ENCODE assay signal across 8 mouse cellular contexts in genomic region chr13:37994405-37994749, GRCm38 (mm10). TPM values are rescaled to one million over a fixed set of nuclear protein-coding genes. Genes with fewer than 3 reads are reported as not detected.
A peak's percentile ranks its signal among the peaks of the same experiment; 100 is the strongest.
DNase-seq lines count a peak whose midpoint lies in the region; ATAC-seq and TF ChIP-seq lines count a peak whose summit lies in the region.

No protein-coding gene starts in this region.

- H3K9ac ChIP-seq in hindbrain, embryonic 13.5 days: peak overlapping the region; percentile 68
- peak overlapping the region; percentile 57; the same call in 1 of the 2 replicates for H3K9ac ChIP-seq in midbrain, embryonic 13.5 days (replicated peaks)

- no peak for TF ChIP-seq CTCF in kidney, adult 2 months (conservative IDR thresholded peaks at IDR 0.05; ENCODE audit: insufficient read depth, insufficient read length, low read depth, low read length)
- TF ChIP-seq CTCF in bone marrow macrophage, adult 2 months (IDR thresholded peaks at IDR 0.05; ENCODE audit: low read depth, low read length): no peak

- peak overlapping the region; percentile 94 for H3K4me3 ChIP-seq in kidney, adult 2 months (ENCODE audit: insufficient read depth, low read depth, low read length)
- peak overlapping the region; percentile 42; the same call in 1 of the 2 replicates for H3K4me3 ChIP-seq in bone marrow macrophage, adult 2 months (ENCODE audit: insufficient read depth, low read length)
- H3K4me3 ChIP-seq in hindbrain, embryonic 13.5 days: peak overlapping the region; percentile 89
- peak overlapping the region; percentile 87 for H3K4me3 ChIP-seq in midbrain, embryonic 13.5 days (replicated peaks)

- H3K4me2 ChIP-seq in hindbrain, embryonic 13.5 days: peak overlapping the region; percentile 54
- peak overlapping the region; percentile 83 for H3K4me2 ChIP-seq in midbrain, embryonic 13.5 days (replicated peaks)

- H3K4me1 ChIP-seq in kidney, adult 2 months (ENCODE audit: control insufficient read depth, insufficient read depth, low read length): peaks cover 4% of the 10 kb centered on the region; the same call in 1 of the 2 replicates
- H3K4me1 ChIP-seq in bone marrow macrophage, adult 2 months (ENCODE audit: control insufficient read depth, insufficient read depth, low read length): peaks cover 23% of the 10 kb centered on the region
- peaks cover 17% of the 10 kb centered on the region for H3K4me1 ChIP-seq in hindbrain, embryonic 13.5 days (replicated peaks)
- H3K4me1 ChIP-seq in midbrain, embryonic 13.5 days (replicated peaks): peaks cover 12% of the 10 kb centered on the region

- no peak for TF ChIP-seq POLR2A in kidney, adult 2 months (IDR thresholded peaks at IDR 0.05; ENCODE audit: low read depth, low read length)
- no peak for TF ChIP-seq POLR2A in bone marrow macrophage, adult 2 months (IDR thresholded peaks at IDR 0.05; ENCODE audit: borderline replicate concordance, low read depth, low read length)

- no peaks in the 10 kb centered on the region for H3K27me3 ChIP-seq in kidney, adult 2 months (replicated peaks; ENCODE audit: control insufficient read depth, insufficient read depth, low read length)
- no peaks in the 10 kb centered on the region for H3K27me3 ChIP-seq in hindbrain, embryonic 13.5 days
- H3K27me3 ChIP-seq in midbrain, embryonic 13.5 days: no peaks in the 10 kb centered on the region

- WGBS in kidney, adult 2 months: 16% methylated on average over 7 of the region's 7 CpGs
- 24% methylated on average over 7 of the region's 7 CpGs for WGBS in hindbrain, embryonic 13.5 days
- 24% methylated on average over 7 of the region's 7 CpGs for WGBS in midbrain, embryonic 13.5 days

- H3K27ac ChIP-seq in kidney, adult 2 months (ENCODE audit: insufficient read depth, low read depth, low read length): no peak overlapping the region
- no peak overlapping the region for H3K27ac ChIP-seq in bone marrow macrophage, adult 2 months (ENCODE audit: insufficient read depth, low read depth, low read length)
- peak overlapping the region; percentile 96 for H3K27ac ChIP-seq in hindbrain, embryonic 13.5 days
- H3K27ac ChIP-seq in midbrain, embryonic 13.5 days: peak overlapping the region; percentile 45

- H3K9me3 ChIP-seq in hindbrain, embryonic 13.5 days: no peaks in the 10 kb centered on the region
- no peaks in the 10 kb centered on the region for H3K9me3 ChIP-seq in midbrain, embryonic 13.5 days

- ATAC-seq in hindbrain, embryonic 13.5 days (ENCODE audit: low FRiP score): peak; percentile 68
- peak; percentile 77 for ATAC-seq in midbrain, embryonic 13.5 days
- ATAC-seq in megakaryocyte progenitor cell, adult 5-6 weeks (replicated peaks; ENCODE audit: poor library complexity): no peak

- no peak for DNase-seq in kidney, adult 2 months
- no peak for DNase-seq in kidney, postnatal 14 days
- no peak for DNase-seq in adrenal gland, postnatal 4 days (ENCODE audit: low spot score in 2 of 2)
- no peak for DNase-seq in urinary bladder, postnatal 4 days (ENCODE audit: low spot score in 2 of 2)

- H3K36me3 ChIP-seq in kidney, adult 2 months (ENCODE audit: control insufficient read depth, insufficient read depth, low read length): no peaks in the 10 kb centered on the region
- peaks cover 21% of the 10 kb centered on the region for H3K36me3 ChIP-seq in hindbrain, embryonic 13.5 days
- H3K36me3 ChIP-seq in midbrain, embryonic 13.5 days: peaks cover 20% of the 10 kb centered on the region

RNA-seq across cellular contexts. Expression of gene Ssr1, which starts 0.4 kb away (rescaled TPM):
- polyA plus RNA-seq in kidney, adult 2 months (2012; rRNA removed): 6.9 and 10.5 TPM in 2 replicates
- 74.3 and 89.8 TPM in 2 replicates for polyA plus RNA-seq in bone marrow macrophage, adult 2 months (2012; ENCODE audit: insufficient read depth, insufficient read length, missing spikeins)
- 67.2 and 70.0 TPM in 2 replicates for polyA plus RNA-seq in hindbrain, embryonic 13.5 days (2015; fragmentation: Nextera tagmentation; extraction: Ambion mirVana)
- 60.4 and 80.5 TPM in 2 replicates for polyA plus RNA-seq in midbrain, embryonic 13.5 days (2015; fragmentation: Nextera tagmentation; extraction: Ambion mirVana)
- total RNA-seq in megakaryocyte progenitor cell, adult 5-6 weeks (2015): 186 and 238 TPM in 2 replicates
- total RNA-seq in megakaryocyte progenitor cell, adult 5-6 weeks (2017): 247 and 275 TPM in 2 replicates
- 100 to 1,000 TPM; 160 to 167 TPM for total RNA-seq in adrenal gland, postnatal 4 days (2021)

RNA-seq across cellular contexts. Expression of gene Riok1, which starts 42.4 kb away (rescaled TPM):
- polyA plus RNA-seq in kidney, adult 2 months (2012; rRNA removed): 7.6 and 8.0 TPM in 2 replicates
- polyA plus RNA-seq in bone marrow macrophage, adult 2 months (2012; ENCODE audit: insufficient read depth, insufficient read length, missing spikeins): 27.1 and 29.6 TPM in 2 replicates
- 62.7 and 63.8 TPM in 2 replicates for polyA plus RNA-seq in hindbrain, embryonic 13.5 days (2015; fragmentation: Nextera tagmentation; extraction: Ambion mirVana)
- 59.5 and 67.5 TPM in 2 replicates for polyA plus RNA-seq in midbrain, embryonic 13.5 days (2015; fragmentation: Nextera tagmentation; extraction: Ambion mirVana)
- 52.8 and 69.9 TPM in 2 replicates for total RNA-seq in megakaryocyte progenitor cell, adult 5-6 weeks (2015)
- 91.1 and 120 TPM in 2 replicates for total RNA-seq in megakaryocyte progenitor cell, adult 5-6 weeks (2017)
- total RNA-seq in adrenal gland, postnatal 4 days (2021): 10 to 100 TPM; 47.8 to 52.6 TPM

RNA-seq across cellular contexts. Expression of gene Cage1, which starts 42.5 kb away (rescaled TPM):
- 0.23 and 0.28 TPM in 2 replicates for polyA plus RNA-seq in kidney, adult 2 months (2012; rRNA removed)
- polyA plus RNA-seq in bone marrow macrophage, adult 2 months (2012; ENCODE audit: insufficient read depth, insufficient read length, missing spikeins): 0.44 and 0.51 TPM in 2 replicates
- 2.4 and 2.7 TPM in 2 replicates for polyA plus RNA-seq in hindbrain, embryonic 13.5 days (2015; fragmentation: Nextera tagmentation; extraction: Ambion mirVana)
- 2.6 and 2.9 TPM in 2 replicates for polyA plus RNA-seq in midbrain, embryonic 13.5 days (2015; fragmentation: Nextera tagmentation; extraction: Ambion mirVana)
- 0.44 and 1.1 TPM in 2 replicates for total RNA-seq in megakaryocyte progenitor cell, adult 5-6 weeks (2015)
- total RNA-seq in megakaryocyte progenitor cell, adult 5-6 weeks (2017): 1.5 and 1.8 TPM in 2 replicates
- total RNA-seq in adrenal gland, postnatal 4 days (2021): 10 to 100 TPM; 12.4 to 13.0 TPM

Comparison
In these comparisons a context has a peak if more than half of its experiments do, and no peak if none do; other contexts are left out.
1. H3K27ac ChIP-seq: peak in hindbrain, embryonic 13.5 days (single experiment) and midbrain, embryonic 13.5 days (single experiment); none in kidney, adult 2 months (single experiment) and bone marrow macrophage, adult 2 months (single experiment).
2. H3K4me3 ChIP-seq: peak in every context shown above with its lines; median percentile 94 in kidney, adult 2 months; 89 in hindbrain, embryonic 13.5 days; 87 in midbrain, embryonic 13.5 days; 42 in bone marrow macrophage, adult 2 months.